Mouse (Mus musculus) heart, postnatal 4 days (tissue): Measurements from ENCODE around the gene Ssbp3. TPM values are rescaled to one million over a fixed set of nuclear protein-coding genes. Genes with fewer than 3 reads are reported as not detected.
A peak's percentile ranks its signal among the peaks of the same experiment; 100 is the strongest.

Experiments used
- DNase-seq: peaks from one replicate; pipeline ENCODE4 v3.0.0; 2021
- total RNA-seq, 2 experiments: library from RNA; stranded (reverse); gene quantifications; 2 replicates each; pipeline ENCODE4 v1.2.3; 2021

Ssbp3 gene
- total RNA-seq, 2 experiments from 2014 or later, result 55.3 to 58.7 TPM

DNA sequence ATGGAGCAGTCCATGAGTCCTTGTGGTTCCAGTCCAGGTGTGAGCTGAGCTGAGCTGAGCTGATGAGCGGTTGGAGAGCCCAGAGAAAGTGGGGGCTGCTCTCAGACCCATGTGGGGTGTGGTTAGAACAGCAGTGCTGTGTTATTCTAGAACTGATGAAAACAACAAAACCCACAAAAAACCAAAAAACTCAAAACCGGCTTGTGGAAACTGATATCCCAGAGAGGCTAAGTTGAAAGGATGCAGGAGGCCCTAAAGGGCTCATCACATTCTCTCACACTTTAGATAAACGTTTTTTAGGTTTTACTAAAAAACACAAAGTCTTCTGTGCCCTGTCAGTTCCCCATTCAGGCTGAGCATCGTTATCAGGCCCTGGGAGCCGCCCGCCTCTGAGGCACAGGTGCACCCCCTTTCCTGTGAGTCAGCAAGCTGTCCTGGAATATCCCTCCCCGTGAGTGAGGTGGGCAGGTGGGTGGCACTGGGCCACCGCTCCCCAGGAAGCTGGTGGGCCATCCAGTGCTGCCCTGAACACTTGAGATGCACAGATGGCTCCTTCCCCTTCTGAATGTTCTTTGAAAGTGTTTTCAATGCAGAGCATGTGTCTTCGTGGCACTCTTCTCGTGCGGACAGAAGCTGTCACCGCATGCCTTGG is 24.6 kb downstream of the Ssbp3 start:
- DNase-seq, result no peak

DNA sequence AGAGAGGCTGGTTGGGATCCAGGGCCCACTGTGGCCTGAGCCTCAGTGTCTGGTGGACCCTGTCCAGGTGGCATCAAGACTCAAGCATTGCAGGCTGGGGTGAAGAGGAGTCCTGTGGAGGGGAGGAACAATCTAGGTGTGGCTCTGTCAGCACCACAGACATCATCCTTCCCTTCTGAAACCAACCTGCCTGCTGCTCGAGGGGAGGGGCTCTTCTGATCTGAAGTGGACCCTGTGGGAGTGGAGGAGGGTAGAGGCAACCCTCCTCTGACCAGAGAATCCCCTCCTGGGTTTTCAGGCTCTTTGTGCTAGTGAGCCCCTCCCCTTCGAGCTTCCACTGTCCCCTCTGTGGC is 25.1 kb downstream of the Ssbp3 start:
- no peak for DNase-seq

DNA sequence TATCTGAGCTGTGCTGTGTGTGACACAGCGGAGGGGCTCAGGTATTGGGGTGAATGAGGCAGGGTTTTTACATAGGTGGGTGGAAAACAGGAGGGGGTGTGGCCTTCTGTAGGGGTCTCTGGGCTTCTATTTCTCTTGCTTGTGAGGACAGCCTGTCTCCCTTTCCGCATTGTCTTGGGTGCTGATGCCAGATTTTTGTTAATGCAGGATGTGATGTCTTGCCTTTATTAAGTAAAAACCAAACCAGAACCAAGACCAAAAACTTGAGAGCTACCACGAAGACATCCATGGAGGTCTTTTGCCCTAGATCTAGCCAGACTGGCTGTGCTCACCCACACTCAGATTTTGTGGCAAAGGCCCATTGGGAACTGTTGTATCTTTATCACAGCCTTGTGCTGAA is 25.5 kb downstream of the Ssbp3 start:
- DNase-seq, result no peak

DNA sequence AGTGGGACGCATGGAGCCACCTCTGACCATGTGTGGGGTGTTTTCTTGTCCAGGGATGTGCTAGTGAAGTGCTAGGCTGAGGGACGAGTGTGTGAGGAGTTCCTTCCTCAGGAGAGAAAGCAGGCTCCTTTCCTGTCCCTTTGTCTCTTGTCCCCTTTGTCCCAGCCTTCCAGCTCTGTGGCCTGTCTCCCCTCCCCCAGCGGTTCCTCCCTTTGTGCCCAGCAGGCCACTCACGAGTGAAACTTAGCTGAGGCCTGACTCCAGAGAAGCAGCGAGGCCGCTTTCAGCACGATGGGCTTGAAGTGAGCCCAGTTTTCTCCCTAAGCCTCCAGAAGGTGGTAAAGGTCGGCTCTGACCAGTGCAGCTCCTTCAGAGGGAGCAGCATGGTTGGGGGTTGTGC is 26.2 kb downstream of the Ssbp3 start:
- peak; percentile 62 for DNase-seq

DNA sequence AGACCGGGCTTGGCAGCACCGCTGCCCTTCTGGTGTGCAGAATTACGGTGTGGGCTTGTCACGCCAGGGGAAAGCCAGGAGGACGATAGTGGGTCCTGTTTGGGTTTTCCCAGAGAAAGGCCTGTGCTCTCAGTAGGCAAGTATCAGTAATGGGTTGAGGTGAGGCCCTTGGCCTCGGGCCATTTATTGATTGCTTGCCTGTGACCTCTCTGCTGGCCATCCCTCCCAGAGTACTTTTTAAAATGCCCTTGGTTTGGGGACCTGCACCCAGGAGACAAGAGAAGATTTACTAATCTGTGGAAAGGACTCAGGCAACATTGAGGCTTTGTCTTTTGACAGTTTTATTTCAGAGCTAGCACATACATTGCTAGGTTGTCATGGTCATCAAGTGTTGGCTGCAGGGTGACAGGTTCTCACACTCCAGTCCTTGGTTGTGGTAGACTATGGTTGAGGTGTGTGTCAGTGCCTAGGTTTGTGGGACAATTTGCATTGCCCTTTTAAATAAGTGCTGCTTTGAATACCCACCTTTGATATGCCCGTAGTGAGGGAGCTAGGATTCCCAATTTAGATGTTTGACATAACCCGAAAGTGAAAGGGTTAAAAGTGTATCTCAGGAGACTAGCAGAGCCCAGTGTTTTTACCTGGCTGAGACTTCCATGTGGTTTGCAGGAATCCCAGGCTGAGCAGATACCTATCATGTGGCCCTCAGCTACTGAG is 28.2 kb downstream of the Ssbp3 start:
- no peak for DNase-seq

DNA sequence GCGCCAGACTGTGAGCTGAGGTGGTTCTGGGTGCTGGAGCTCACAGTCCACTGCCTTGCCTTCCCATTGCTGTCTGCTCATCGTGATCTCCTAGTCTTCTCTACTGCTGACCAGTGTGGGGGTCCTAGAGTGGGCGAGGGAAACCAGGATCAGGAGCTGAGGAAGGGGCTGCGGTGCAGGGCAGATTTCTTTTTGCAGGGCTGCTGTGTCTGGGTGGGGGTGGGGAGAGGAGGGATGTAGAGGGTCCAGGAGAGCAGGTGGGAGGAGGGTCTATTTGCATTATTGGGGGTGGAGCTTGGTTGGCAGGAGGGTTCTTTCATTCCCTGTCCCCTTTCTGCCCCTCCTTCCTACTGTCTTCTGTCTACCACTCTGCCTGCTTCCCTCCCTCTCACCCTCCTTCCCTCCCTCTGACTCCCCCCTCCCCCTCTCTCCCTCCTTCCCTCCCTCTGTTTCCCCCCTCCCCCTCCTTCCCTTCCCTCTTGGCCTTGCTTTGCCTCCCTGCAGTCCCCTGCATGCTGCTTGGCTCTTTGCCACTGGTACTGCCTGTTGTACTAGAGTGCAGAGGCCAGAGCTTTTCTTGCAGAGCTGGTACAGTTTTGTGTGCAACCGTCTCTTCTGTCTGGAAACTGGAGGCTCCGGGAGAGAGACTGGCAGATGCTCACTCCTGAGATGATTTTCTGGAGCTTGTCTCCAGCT is 28.9 kb downstream of the Ssbp3 start:
- peak; percentile 59 for DNase-seq

DNA sequence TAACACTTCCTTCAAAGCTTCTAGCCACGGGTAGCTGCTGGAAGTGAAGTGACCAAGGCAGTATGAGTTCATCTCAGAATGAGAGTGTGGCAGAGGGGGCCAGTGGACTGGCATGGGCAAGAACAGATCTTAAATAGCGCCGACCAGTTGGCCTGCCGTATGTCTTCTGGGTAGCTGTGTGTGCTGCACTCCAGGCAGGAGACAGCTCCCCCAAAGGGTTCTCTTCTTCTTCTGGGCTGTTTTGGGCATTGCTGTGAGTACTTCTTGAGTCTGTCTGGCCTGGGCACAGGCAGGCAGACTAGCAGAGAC is 29.4 kb downstream of the Ssbp3 start:
- no peak for DNase-seq

DNA sequence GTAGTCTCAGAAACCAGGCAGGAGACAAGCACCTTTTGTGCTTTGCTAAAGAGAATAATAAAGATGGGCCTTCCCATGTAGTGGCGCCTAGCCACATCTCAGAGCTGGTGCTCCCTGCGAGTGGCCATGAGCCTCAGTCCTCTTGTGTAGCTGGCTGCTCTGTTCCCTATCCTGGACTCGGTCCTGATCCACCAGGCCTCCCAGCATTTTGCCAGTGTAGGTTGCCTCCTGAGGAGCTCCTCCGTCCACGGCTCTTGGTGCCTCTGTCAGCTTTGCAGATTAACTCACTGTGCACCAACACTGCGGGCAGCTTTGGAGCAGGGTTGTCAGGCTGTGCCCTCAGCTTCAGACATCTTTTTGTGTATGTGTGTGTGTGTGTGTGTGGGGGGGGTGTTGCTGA is 30.4 kb downstream of the Ssbp3 start:
- DNase-seq, result no peak

DNA sequence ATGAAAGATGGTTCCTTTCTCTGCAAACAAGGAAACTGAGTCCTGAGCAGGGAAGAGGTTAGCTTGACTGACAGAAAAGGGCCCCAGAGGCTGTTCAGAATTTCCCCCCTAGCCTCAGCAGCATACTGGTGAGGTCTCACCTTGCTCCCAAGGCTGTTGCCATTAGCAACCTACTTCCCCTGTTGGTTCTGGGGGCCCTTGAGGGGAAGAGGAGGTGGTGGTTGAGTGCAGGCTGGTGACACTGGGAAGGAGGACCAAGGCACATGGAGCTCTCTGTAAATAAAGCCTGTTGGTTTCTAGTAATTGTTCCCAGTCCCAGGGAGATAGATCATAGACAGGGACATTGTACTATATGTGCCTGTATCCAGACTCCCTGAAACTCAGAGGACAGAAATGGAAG is 31.0 kb downstream of the Ssbp3 start:
- DNase-seq, result no peak

DNA sequence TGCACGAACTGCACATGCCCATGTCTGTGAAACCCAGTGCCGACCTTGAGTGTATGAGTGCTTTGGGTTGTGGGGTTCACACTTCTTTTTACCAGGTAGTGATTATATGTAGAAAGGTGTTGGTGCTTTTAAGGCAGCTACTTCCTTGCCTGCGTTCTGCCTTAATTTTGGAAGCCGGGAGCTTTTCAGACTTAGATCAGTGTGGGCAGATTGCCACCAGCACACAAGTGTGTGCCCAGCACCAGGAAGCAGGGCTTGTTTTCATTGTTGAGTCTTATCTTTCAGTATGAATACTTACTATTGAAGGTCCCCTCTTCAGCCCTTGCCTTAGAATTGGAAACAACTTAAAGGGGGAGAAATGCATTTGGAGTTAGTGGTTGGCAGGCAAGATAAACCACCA is 32.0 kb downstream of the Ssbp3 start:
- DNase-seq, result no peak

DNA sequence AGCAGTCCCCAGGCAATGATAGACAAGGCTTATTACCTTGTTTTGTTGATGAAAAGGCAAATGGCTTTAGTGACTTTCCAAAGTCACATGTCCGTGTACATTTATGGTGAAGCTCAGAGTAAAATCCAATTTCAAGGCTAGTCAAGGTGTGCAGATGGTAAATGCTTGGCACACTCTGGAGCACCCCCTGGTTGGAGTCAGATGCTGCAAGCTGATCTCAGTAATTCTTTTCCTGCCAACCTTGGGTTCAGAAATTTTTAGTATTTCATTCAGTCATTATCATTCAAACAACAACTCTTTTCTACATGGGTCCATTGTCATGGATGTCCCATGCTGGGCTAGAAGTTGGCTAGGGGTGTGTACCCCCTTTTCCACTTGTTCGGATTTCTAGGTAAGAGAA is 33.1 kb downstream of the Ssbp3 start:
- no peak for DNase-seq

DNA sequence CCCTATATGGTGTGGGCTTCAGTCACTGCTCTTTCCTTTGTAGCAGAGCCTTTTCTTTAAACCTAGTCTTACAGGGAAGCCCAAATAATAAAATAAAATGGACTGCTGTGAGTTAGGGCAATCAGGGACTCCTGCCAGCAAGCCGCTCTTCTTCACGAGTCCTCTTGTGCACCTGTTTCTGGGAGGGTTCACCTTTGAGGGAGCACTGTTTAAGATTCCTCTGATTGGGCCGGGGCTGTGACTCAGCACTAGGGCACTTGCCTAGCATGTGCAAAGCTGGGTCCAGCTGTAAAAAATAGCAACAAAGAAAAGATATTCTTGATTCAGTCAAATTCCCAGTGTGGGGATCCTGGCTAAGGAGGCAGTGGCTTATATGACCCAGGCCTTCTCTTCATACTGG is 34.4 kb downstream of the Ssbp3 start:
- no peak for DNase-seq

DNA sequence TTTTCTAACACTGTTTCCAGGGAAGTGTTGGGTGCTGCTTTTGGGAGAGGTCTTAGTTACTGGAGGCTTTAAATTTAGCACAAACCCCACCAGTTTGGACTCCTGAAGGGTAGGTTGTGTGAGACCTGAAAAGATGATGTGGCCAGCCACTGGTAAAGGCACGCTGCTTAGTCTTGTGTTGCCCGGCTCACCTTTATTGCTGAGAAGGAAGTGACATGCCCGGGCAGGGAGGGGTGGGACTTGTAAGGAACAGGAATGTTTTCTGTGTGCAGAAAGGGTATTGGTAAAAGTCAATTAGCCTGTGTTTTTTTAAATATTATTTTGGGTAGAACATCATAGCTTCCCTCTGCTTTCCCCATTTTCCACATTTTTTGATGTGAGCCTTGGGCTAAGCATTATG is 37.2 kb downstream of the Ssbp3 start:
- no peak for DNase-seq

DNA sequence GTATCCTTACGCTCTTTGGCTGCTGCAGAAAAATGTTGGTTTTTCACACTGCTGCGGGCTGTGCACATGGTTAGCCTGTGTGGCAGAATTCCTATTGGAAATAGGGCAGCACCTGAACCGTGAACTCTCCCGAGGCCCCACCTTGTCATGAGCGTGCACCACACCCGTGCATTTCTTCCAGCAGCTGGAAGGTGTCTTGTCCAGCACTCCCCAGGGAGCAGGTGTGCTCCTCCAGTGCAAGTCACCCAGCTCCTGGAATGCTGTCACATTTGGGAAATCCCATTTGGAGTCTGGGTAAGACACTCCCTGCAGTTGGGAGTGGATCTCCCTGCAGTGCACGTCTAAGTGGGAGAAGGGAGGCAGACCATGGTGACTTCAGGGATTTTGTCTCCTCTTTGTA is 38.0 kb downstream of the Ssbp3 start:
- DNase-seq, result no peak

DNA sequence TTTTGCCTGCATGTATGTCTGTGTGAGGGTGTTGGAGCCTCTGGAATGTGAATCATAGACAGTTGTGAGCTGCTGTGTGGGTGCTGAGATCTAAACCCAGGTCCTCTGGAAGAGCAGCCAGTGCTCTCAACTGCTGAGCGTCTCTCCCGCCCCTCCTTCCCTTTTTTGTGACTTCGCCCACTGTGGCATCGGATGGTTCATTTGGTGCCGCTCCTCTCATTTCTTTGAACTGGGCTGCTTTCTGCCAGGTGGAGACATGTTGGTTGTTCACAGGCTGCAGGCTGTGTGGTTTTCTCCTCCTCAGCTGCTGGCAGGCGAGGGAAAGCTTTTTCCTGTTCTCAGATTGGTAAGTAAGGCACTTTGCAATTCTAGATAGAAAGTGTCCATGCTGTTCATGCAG is 38.7 kb downstream of the Ssbp3 start:
- no peak for DNase-seq

DNA sequence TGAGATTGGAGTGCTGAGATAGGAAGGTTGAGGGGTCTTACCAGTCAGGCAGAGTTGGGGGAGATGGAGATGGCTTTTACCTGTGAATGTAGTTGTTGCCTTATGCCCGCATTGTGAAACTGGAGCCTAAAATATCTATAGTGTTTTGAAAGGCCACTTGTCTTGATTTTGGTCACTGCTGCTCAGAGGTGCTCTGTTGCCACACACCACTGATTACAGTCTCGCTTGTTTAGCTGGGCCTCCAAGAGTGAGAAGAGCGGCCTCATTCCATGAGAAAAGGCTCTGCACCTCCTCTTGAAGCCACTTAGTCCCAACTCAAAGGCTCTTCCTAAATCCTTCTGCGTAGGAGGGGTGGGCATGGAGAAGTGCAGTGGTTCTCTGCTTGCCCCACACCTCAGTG is 40.3 kb downstream of the Ssbp3 start:
- no peak for DNase-seq

DNA sequence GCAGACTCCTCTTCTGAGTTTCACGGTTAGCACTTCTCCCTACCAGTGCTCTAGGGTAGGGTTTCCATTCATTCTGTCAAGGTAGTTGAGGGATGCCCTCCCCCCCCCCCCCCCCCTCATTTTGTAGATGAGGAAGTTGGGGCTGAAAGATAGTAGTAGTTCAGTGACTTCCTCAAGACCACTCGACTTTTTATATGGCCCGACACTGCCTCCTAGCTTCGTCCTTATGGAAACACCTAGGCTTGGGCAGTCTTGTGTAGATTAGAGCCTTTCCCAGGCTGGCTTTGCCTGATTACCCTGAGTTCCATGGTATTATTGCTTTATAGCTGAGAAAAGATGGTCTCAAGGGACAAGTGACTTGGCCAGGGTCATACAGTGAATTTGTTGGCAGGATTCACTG is 41.0 kb downstream of the Ssbp3 start:
- DNase-seq, result no peak

DNA sequence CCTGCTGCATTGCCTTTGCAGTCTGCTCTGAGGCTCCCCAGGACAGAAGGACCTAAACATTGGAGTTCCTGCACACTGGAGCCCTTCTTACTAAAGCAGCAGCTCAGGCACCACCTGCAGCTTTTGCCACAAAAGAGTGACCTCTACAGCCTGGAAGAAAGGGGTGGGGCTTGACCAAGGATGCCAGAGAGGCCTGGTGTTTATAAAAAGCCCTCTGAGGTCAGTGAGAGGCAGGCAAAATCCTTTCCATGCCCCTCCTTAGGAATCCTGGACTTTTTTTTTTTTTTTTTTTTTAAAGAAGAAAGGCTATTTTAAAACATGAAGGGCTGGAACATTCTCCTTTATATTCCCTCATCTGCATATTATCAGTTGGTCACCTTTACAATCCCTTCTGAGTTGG is 42.7 kb downstream of the Ssbp3 start:
- DNase-seq, result no peak

DNA sequence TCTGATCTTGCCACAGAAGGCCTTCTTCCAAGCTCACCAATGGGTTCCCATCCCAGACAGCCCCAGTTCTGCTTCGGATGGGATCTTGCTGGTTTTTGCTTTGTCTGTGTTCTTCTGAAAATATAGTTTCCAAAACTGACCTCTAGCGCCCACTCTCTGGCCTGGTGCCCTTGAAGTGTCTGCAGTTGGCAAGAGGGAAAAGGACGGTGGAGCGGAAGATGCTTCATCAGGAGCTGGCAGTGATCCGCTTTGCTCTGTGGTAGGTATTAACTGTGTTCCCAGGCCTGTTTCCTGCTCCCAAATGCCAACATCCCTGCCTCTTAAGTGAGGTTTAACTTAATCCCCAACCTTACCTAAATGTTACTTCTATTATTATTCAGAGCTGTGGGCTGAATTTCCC is 43.3 kb downstream of the Ssbp3 start:
- DNase-seq, result no peak

DNA sequence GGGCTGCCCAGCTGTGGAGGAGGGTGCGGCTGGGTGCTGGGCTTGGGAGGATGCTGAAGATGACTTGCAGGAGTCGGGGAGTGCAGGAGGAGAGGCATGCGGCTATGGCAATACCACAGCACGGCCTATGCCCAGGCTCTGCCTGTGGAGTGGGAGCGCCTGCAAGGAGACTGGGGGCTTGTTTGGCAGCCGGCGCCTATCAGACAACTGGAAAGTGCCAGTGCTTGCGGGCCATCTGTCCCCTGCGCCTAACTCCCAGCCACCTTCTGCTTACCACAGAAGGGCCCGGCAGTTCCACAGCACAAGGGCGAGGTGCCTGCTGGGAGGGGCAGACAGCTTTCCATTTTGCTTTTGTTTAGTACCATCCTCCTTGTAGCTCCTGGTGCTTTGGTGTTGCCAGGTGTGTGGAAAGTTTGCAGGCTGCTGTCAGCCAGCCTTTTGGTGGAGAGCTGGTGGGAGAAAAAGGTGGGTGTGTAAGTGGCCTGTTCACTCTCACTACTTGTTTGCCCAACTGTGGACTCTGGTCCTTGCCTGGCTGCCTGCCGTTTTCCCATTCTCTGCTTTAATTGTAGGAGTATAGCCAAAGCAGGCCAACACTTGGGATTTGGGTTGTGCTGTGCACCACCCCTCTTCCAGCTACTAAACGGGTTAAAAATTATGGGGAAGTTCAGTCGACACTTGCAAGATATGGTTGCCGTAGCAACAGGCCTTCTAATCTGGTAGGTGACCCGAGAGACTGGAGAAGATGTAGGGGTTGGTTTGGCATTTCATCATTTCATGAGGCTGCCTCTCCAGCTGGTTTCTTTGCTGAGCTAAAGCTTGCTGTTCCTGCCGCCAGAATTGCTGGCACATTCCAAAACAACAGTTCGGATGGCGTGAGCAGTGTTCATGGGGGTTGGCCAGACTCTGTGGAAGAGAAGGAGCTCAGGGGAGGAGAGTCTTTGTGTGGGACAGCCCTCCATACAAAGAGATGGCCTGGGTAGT is 45.5 kb downstream of the Ssbp3 start:
- DNase-seq, result peak; percentile 51

DNA sequence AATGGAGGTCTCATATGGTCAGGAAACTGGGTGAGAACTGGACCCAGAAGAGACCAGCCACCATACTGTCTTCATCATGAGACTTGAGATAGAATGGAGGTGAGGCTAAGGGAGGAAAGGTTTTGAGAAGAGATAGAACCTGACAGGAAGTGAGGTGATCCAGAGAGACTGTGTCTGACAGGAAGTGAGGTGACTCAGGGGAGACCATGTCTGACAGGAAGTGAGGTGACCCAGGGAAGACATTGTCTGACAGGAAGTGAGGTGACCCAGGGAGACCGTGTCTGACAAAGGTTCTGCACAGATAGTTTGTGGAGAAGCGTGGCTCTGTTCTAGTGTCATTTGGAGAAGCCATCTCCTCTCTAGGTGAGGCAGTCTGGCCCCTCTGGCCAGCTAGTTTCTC is 47.6 kb downstream of the Ssbp3 start:
- no peak for DNase-seq

DNA sequence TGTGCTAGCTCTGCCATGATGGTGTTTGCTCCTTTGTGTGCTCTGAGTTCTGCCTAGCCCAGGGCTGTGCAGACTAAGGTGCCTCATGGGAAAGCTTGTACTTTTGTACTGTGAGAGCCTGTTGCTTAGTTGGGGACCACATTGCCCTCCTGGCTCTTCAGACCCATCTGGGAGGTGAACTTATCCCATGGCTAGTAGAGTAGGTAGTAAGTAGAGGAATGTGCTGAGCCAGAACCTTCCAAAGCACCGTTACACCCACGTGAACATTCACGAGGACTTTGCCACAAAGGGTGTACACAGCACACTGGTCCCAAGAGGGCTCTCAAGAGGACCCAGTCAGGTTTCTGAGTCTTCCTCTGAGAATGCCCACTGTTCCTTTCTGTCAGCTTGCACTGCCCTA is 48.1 kb downstream of the Ssbp3 start:
- no peak for DNase-seq
